Mouse (Mus musculus) olfactory bulb, adult 2 months (tissue): ENCODE results near the gene Auts2. TPM values are rescaled to one million over a fixed set of nuclear protein-coding genes. Genes with fewer than 3 reads are reported as not detected.

Source experiments
- H3K27ac ChIP-seq: fragments of 200-500 bp; 2 replicates; pipeline ENCODE4 v1.5.1; 2012; ENCODE audit warnings: low read depth, low read length; ENCODE audit not compliant: insufficient read depth
- H3K4me1 ChIP-seq: fragments of 200-500 bp; 2 replicates; pipeline ENCODE4 v1.6.1; 2012; ENCODE audit warnings: low read length; ENCODE audit not compliant: control insufficient read depth, insufficient read depth
- H3K4me3 ChIP-seq: fragments of 200-500 bp; 2 replicates; pipeline ENCODE4 v1.5.1; 2012; ENCODE audit warnings: mild to moderate bottlenecking, low read depth, low read length, moderate library complexity; ENCODE audit not compliant: insufficient read depth
- CTCF ChIP-seq: fragments of 200-500 bp; IDR thresholded peaks from 2 replicates; pipeline ENCODE4 v1.5.1; 2012; ENCODE audit warnings: low read depth, mild to moderate bottlenecking, low read length, moderate library complexity; ENCODE audit not compliant: insufficient read depth
- POLR2A ChIP-seq: fragments of 200-500 bp; IDR thresholded peaks from 2 replicates; pipeline ENCODE4 v1.6.1; 2012; ENCODE audit warnings: mild to moderate bottlenecking, low read depth, low read length, moderate library complexity; ENCODE audit not compliant: insufficient read depth
- WGBS: fragments of 180-500 bp; shearing (Covaris S2); methylation state at CpG from one replicate; pipeline ENCODE4 v1.1.7; 2018; 5-methylcytosine and 5-hydroxymethylcytosine counted together
- polyA plus RNA-seq: library from polyadenylated mRNA; stranded (reverse); fragments of >200 nt; gene quantifications from 2 replicates; pipeline ENCODE4 v1.2.4, GENCODE M21; 2012; ENCODE audit warnings: low replicate concordance; ENCODE audit not compliant: missing spikeins, insufficient read depth, insufficient read length

The Auts2 gene
- polyA plus RNA-seq, 1 experiment, result not detected

DNA sequence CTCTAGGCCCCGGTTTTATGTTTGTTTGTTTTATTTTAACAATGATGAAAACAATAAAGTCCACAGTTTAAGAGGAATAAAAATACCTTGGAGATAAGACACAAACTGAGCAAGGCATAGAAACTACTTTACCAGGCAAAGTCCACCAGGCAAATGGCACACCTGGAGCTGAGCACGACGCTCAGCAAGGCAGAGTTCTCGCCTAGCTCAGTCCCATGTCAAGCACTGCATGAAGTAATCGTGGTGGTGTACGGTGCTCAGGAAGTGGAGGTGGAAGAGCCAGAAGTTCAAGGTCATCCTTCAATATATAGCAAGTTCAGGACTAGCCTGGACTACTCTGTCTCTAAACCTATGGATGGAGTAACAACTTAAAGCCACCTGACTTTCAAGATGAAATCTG is 503.6 kb downstream of the Auts2 start:
- Histone ChIP-seq H3K4me3 (no peak overlapping the region), H3K27ac (no peak overlapping the region), H3K4me1 (no peaks in the 10 kb centered on the region)
- TF ChIP-seq POLR2A, result no peak
- no peak for TF ChIP-seq CTCF
- WGBS, result 90% methylated on average over 6 of the region's 6 CpGs

DNA sequence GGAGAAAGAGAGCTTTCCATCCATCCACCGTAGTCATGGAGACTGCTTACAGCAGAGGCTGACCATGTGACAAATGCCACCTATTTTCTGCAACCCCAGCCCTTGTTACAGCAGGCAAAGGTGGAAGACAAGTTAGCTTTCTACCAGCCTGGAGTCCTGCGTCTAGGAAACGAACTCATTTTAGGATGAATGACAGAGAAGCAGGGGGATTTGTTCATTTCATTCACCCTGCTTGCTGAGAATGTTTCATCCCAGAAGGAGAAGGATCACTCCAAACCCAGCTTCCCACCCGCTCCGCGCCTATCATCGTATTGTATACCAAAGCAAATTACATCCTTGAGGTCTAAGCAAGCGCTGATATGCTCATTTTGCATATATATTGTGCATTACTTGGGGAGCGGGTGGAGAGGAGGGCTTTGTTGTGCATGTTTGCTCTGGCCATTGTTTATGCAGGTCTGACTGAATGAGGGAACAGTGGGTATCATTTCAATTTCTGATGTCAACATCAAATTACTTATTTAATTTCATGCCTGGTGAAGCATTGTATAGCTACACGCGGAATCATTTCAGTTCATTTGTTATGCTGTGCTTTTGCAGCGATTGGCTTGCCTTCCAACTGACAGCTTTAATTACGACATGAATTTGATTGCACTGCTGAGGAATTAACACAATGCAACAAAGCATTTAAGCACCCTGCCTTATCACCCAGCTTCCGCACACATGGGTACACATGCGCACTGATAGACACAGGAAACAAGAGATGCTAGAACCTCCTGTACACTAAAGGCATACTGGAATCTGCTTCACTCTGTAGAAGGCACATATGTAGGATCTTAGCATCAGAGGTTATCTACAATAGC is 509.4 kb downstream of the Auts2 start:
- no peak overlapping the region for H3K4me3 ChIP-seq
- H3K4me1 ChIP-seq, result peaks cover 6% of the 10 kb centered on the region
- TF ChIP-seq POLR2A (no peak), CTCF (no peak)
- H3K27ac ChIP-seq, result no peak overlapping the region
- 55% methylated on average over 15 of the region's 15 CpGs for WGBS

DNA sequence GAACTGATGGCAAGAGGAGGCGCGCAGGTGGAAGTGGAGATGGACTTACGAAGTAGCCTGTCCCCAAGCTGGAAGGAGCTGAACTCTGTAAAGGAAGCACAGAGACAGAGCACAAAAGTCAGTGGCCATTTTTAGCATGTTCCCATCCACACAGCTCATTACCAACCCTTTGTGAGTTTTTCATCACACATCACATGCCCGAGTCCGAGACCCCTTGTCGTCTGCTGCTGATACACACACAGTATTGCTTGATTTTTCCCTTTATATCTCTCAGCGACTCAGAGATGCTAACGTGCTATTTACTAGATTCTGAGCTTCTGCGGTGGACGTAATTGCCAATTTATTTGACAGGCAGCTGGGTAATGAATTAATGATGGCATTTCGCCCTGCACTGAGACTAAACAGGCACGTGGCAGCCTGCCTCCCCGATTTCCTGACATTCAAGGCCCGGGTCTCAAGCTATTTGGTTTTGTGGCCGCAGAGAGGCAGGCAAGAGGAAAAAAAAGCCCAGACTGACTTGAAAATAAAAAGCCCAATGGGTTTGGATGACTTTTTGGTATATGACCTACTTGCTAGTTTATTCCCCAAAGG is 512.1 kb downstream of the Auts2 start:
- Histone ChIP-seq H3K4me1 (peaks cover 6% of the 10 kb centered on the region), H3K27ac (no peak overlapping the region), H3K4me3 (no peak overlapping the region)
- 44% methylated on average over 15 of the region's 15 CpGs for WGBS
- no peak for TF ChIP-seq CTCF
- TF ChIP-seq POLR2A, result no peak

DNA sequence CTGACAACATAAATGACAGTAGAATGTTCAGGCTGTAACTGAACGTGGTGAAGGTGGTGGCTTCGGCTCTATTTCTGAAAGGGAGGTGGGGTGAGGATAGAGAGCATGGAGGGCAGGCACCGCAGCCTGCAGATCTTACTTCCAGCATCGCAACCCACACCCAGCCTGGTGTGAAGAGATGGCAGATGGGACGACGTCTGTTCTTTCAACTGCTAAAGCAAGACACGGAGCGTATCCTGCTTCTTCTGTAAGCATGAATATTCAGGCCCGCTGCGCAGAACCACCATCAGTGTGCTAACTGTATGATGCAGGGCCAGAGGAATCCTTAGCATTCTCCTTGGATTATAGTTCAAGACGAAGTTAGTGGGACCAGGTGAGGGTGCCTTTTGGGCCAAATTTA is 513.5 kb downstream of the Auts2 start:
- H3K4me1 ChIP-seq, result peaks cover 6% of the 10 kb centered on the region

DNA sequence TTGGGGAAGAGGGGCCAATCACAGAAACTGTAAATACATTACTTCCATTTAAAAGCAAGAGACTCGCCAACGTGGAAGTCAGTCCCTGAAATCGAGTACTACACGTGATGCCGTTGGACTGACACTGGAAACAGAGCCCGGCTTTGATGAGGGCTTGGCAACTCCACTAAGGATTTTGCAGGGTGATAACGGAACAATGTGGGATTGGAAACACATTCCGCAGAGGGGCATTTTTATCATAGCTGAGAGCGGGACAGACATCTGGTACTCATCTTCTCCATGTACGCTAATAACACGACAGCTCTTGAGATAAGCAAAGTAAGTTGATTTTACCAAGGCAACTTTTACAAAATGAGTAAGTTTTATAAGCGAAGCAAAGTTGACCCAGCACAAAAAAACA is 514.1 kb downstream of the Auts2 start:
- WGBS, result 79% methylated on average over 12 of the region's 12 CpGs
- TF ChIP-seq CTCF (no peak), POLR2A (no peak)
- Histone ChIP-seq H3K27ac (no peak overlapping the region), H3K4me3 (no peak overlapping the region), H3K4me1 (peaks cover 6% of the 10 kb centered on the region)

More for the DNA sequence above, 513.5 kb downstream of the Auts2 start:
- 78% methylated on average over 11 of the region's 11 CpGs for WGBS
- TF ChIP-seq CTCF (no peak), POLR2A (no peak)
- Histone ChIP-seq H3K4me3 (no peak overlapping the region), H3K27ac (no peak overlapping the region)

DNA sequence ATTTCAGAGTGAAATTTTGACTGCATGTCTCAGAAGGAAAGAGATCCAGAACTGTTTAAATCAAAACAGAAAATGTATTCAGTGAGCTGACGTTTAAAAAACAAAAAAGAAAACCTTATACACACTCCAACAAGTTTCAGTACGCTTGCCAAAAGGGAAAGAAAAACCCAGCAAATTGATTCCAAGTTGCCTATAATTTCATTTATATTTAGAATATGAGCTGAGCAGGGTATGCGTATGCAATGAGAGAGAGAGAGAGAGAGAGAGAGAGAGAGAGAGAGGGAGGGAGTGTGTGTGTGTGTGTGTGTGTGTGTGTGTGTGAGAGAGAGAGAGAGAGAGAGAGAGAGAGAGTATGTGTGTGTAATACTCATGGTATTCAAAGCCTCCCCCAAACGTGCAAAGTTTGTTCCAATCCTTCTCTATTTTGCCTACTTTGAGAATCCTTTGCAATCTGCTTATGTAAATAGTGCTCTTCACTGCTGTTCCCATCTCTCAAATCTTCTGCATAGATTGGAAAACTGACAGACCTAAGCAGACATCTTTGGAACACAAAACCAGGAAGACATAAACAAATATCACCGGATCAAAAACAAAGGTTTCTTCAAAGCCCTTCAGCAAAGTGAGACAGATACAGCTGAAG is 515.2 kb downstream of the Auts2 start:
- peaks cover 6% of the 10 kb centered on the region for H3K4me1 ChIP-seq
- TF ChIP-seq CTCF, result no peak
- TF ChIP-seq POLR2A, result no peak
- H3K4me3 ChIP-seq, result no peak overlapping the region
- no peak overlapping the region for H3K27ac ChIP-seq
- WGBS, result 70% methylated on average over 5 of the region's 5 CpGs

DNA sequence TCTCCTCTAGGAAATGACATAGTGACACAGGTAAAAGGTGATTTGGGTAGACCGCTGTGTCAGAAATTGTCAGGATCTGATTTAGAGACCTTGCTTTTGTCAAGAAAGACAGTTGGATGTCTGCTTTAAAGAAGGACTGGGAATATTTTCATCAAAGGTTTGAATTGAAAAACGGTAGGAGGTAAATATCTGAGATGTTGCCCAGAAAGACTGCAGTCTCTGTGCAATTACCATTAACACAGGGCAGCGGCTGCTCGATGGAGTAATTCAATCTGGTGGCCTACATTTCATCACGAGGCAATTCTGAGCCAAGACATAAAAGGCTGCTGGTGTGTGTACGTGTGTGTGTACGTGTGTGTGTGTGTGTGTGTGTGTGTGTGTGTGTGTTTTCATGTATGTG is 529.8 kb downstream of the Auts2 start:
- no peak overlapping the region for H3K27ac ChIP-seq
- no peak for TF ChIP-seq CTCF
- no peak for TF ChIP-seq POLR2A
- H3K4me3 ChIP-seq, result no peak overlapping the region
- no peaks in the 10 kb centered on the region for H3K4me1 ChIP-seq
- 52% methylated on average over 7 of the region's 7 CpGs for WGBS

DNA sequence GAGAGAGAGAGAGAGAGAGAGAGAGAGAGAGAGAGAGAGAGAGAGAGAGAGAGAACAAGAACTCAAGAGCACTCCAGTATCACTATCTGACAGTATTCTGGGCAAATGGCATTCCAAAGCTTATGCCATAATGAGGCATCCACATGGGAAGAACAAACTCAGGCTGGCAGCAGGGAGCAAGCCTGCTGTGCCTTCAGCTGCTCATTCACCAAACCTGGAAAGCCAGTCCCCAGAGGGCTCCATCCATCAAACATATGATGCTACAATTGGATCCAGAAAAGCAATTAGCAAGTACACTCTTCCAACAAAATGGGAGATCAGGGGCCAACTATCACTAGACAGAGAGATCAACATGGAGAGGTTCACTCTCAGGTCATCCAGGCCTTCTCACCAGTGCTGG is 531.3 kb downstream of the Auts2 start:
- no peak overlapping the region for H3K4me3 ChIP-seq
- no peak overlapping the region for H3K27ac ChIP-seq
- TF ChIP-seq CTCF, result no peak
- TF ChIP-seq POLR2A, result no peak
- no peaks in the 10 kb centered on the region for H3K4me1 ChIP-seq

DNA sequence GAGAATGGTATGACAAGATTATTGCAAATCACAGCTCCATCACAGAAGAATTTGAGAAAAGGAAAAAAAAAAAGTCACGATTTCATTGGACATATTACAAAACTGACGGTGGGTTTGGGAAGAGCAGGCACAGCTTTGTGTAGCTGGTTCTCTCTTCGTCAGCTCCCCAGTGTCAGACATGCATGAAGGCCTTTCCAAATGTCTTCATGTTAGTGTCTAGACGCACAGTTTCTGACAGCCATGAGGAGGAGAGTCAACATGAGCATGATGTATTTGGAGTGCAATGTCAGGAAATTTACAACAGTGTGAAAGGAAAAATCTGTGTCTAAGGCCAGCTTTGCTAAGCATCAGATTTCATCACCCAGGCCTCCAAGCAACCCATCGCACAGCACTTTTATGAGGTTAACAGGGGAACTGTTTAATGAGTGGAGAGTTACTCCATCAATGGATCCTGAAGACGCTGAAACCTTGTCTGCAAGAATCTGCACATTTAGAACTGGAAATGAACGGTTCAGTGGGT is 534.4 kb downstream of the Auts2 start:
- no peak overlapping the region for H3K27ac ChIP-seq
- TF ChIP-seq POLR2A (no peak), CTCF (no peak)
- H3K4me1 ChIP-seq, result no peaks in the 10 kb centered on the region
- 75% methylated on average over 7 of the region's 7 CpGs for WGBS
- no peak overlapping the region for H3K4me3 ChIP-seq
